In genomic region chr3:34456488-34457433, GRCm38 (mm10) we compare ENCODE assay signal across 8 mouse cellular contexts.
DNase-seq lines count a peak whose midpoint lies in the region; ATAC-seq lines count a peak whose summit lies in the region.

No protein-coding gene starts in this region.

- H3K27ac ChIP-seq in forebrain, embryonic 13.5 days = peak overlapping the region; percentile 46
- H3K27ac ChIP-seq in forebrain, embryonic 10.5 days = no peak overlapping the region

- WGBS in forebrain, embryonic 13.5 days = 38% methylated on average over 23 of the region's 23 CpGs
- WGBS in forebrain, embryonic 10.5 days = 85% methylated on average over 23 of the region's 23 CpGs

- H3K9me3 ChIP-seq in forebrain, embryonic 13.5 days (replicated peaks) = peaks cover 5% of the 10 kb centered on the region; the same call in 1 of the 2 replicates
- H3K9me3 ChIP-seq in forebrain, embryonic 10.5 days = no peaks in the 10 kb centered on the region

- peaks cover 35% of the 10 kb centered on the region for H3K4me1 ChIP-seq in forebrain, embryonic 13.5 days
- peaks cover 11% of the 10 kb centered on the region for H3K4me1 ChIP-seq in forebrain, embryonic 10.5 days

- no peak overlapping the region for H3K4me3 ChIP-seq in forebrain, embryonic 13.5 days
- no peak overlapping the region for H3K4me3 ChIP-seq in forebrain, embryonic 10.5 days

- 0 out of 2 replicates have a peak overlapping the region, but pooled peaks have one; percentile 1 for H3K9ac ChIP-seq in forebrain, embryonic 13.5 days

- H3K27me3 ChIP-seq in forebrain, embryonic 13.5 days = no peaks in the 10 kb centered on the region
- no peaks in the 10 kb centered on the region for H3K27me3 ChIP-seq in forebrain, embryonic 10.5 days (ENCODE audit: poor library complexity, severe bottlenecking)

- no peaks in the 10 kb centered on the region for H3K36me3 ChIP-seq in forebrain, embryonic 13.5 days (ENCODE audit: poor library complexity, severe bottlenecking)
- H3K36me3 ChIP-seq in forebrain, embryonic 10.5 days (replicated peaks) = no peaks in the 10 kb centered on the region

- DNase-seq in forebrain, embryonic 10.5 days (ENCODE audit: extremely low spot score, low spot score) = no peak
- DNase-seq in urinary bladder, postnatal 14 days (ENCODE audit: low spot score) = peak; percentile 11
- no peak for DNase-seq in urinary bladder, postnatal 36 days (ENCODE audit: low spot score in 2 of 2)
- DNase-seq in lung, postnatal 10 days = peak; percentile 76
- no peak for DNase-seq in layer of hippocampus, postnatal 36 days
- no peak for DNase-seq in left cerebral cortex, adult 11 months (ENCODE audit: low spot score)

- ATAC-seq in forebrain, embryonic 13.5 days = peak; percentile 61
- ATAC-seq in megakaryocyte progenitor cell, adult 5-6 weeks (replicated peaks; ENCODE audit: poor library complexity) = no peak

- H3K4me2 ChIP-seq in forebrain, embryonic 13.5 days = peak overlapping the region; percentile 3; the same call in 1 of the 2 replicates

Comparison
In these comparisons a context has a peak if more than half of its experiments do, and no peak if none do; other contexts are left out.
1. DNase-seq: peak in urinary bladder, postnatal 14 days (single experiment) and lung, postnatal 10 days (single experiment); none in forebrain, embryonic 10.5 days (single experiment), urinary bladder, postnatal 36 days (0 of 2), layer of hippocampus, postnatal 36 days (0 of 2) and left cerebral cortex, adult 11 months (single experiment).